Mouse (Mus musculus) adrenal gland, adult 10 weeks (tissue): ENCODE data around the gene Ly6c2. TPM values are rescaled to one million over a fixed set of nuclear protein-coding genes. Genes with fewer than 3 reads are reported as not detected.

Source experiments
- polyA plus RNA-seq: library from polyadenylated mRNA; stranded (reverse); fragments of 350-450 nt; fragmentation: Illumina TruSeq; extraction: RNeasy Lipid Tissue Mini Kit (QIAGEN cat#74804); gene quantifications from one replicate; pipeline ENCODE4 v1.2.3, GENCODE M21; 2014; ENCODE audit warnings: low read depth, low replicate concordance

Gene Ly6c2
- 2.5 TPM for polyA plus RNA-seq

DNA sequence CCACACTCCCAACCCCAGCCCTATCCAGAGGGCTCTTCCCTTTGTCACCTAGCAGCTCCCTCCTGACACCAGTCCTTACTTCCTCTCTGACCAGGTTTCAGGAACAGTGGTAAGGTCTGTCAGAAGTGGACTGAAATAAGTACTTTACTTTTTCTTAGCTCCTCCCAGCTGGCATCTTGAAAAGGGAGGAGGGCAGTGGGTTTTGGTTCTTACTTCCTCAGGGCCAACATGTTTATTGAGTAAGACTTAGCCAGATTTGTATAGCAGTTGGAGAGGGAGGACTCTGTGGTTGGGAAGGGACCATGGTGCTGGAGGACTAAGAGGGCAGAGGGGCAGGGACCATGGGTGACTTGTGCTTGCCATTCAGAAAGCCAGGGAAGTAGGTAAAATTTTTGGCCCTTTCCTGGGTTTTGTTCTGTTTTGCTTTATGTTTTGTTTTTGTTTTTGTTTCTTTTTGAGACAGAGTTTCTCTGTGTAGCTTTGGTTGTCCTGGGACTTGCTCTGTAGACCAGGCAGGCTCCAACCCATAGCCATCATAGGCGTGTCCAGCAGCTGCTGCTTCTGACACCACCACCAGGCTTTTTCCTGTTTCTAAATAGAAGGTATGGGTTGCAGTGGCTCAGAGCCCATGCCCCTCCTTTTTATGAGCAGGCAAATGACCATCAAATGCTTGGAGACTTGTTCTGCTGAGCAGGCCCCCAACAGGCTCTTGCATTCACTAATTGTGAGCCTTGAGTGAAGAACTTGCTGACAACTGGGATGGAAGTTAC, at the start of gene Ly6c2:
Ly6c2 (minus strand) TSS at position 110 of the 770 bp plus-strand sequence.

DNA sequence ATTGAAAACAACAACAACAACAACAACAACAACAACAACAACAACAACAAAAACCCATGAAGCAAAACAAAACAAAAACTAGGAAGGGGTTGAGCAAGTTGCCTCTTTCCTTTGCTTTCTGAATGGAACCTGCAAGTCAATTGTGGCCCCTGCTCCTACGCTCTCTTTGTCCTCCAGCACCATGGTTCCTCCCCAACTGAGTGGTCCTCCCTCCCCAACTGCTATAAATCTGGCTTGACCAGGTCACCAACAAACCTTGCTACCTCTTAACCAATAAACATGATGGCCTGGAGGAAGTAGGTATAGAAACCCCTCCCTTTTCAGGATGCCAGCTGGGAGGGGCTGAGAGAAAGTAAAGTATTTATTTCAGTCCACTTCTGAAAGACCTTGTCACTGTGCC, 43.2 kb upstream of the Ly6c2 start, which contains the start of gene Ly6g:
Ly6g (plus strand) TSS at position 301 of the 400 bp plus-strand sequence.

Other genes with a start within 250 kb of the Ly6c2 start
- not detected for gene 2010109I03Rik, start 214.9 kb downstream of the Ly6c2 start, polyA plus RNA-seq
- gene Ly6i, start 128.5 kb downstream of the Ly6c2 start, polyA plus RNA-seq: not detected
- gene Ly6a, start 113.9 kb downstream of the Ly6c2 start, polyA plus RNA-seq: 116 TPM
- gene Ly6c1, start 63.1 kb downstream of the Ly6c2 start, polyA plus RNA-seq: 84.1 TPM
- not detected for gene Ly6g, start 43.3 kb upstream of the Ly6c2 start, polyA plus RNA-seq
- not detected for gene BC025446, start 104.4 kb upstream of the Ly6c2 start, polyA plus RNA-seq
- gene Ly6f, start 156.5 kb upstream of the Ly6c2 start, polyA plus RNA-seq: not detected